Mouse (Mus musculus) liver, embryonic 14.5 days (tissue): ENCODE data around the gene Dolpp1. TPM values are rescaled to one million over a fixed set of nuclear protein-coding genes. Genes with fewer than 3 reads are reported as not detected.
"Not testable (repeated sequence)": the region's sequence is repeated elsewhere in the genome, so short reads cannot be mapped to it uniquely, and the experiment has no call there.

Source experiments
- ATAC-seq: fragments of 200-750 bp; cut with Nextera tagmentation; 2 replicates; pipeline ENCODE4 v1.8.0; 2017; ENCODE audit warnings: moderate number of reproducible peaks, mild to moderate bottlenecking, moderate library complexity; ENCODE audit not compliant: insufficient read depth
- DNase-seq, 3 experiments: peaks; one replicate each; pipeline ENCODE4 v3.0.0-alpha.2; 2012 to 2013; ENCODE audit warnings: low read depth in 3 of 3, low spot score in 3 of 3
- H3K27ac ChIP-seq: fragments of 300-500 bp; sonication (generic); 2 replicates; pipeline ENCODE4 v1.5.1; 2014; ENCODE audit warnings: moderate library complexity, mild to moderate bottlenecking, control low read depth, inconsistent platforms
- H3K27me3 ChIP-seq: fragments of 300-500 bp; sonication (generic); 2 replicates; pipeline ENCODE4 v1.6.1; 2014; ENCODE audit warnings: mild to moderate bottlenecking, low read length, moderate library complexity; ENCODE audit not compliant: control insufficient read depth, insufficient read depth
- H3K36me3 ChIP-seq: fragments of 300-500 bp; sonication (generic); replicated peaks from 2 replicates; pipeline ENCODE4 v1.6.1; 2014; ENCODE audit warnings: low read depth; ENCODE audit not compliant: control insufficient read depth, insufficient read depth
- H3K4me1 ChIP-seq, 2 experiments: fragments of 200-500 bp in 1 of 2; fragments of 300-500 bp in 1 of 2; sonication (generic) in 1 of 2; replicated peaks; 2 replicates each; pipeline ENCODE4 v1.6.1; 2012 to 2014; ENCODE audit warnings: antibody characterized with exemption in 1 of 2, inconsistent platforms in 1 of 2, low read length in 1 of 2; ENCODE audit not compliant: control insufficient read depth in 2 of 2, insufficient read depth in 2 of 2
- H3K4me2 ChIP-seq: fragments of 300-500 bp; sonication (generic); 2 replicates; pipeline ENCODE4 v1.6.1; 2014; ENCODE audit warnings: low read depth, mild to moderate bottlenecking, control low read depth, moderate library complexity
- H3K4me3 ChIP-seq, 2 experiments: fragments of 200-500 bp in 1 of 2; fragments of 300-500 bp in 1 of 2; sonication (generic) in 1 of 2; 2 replicates each; pipeline ENCODE4 v1.5.1; 2012 to 2014; ENCODE audit warnings: low read depth in 2 of 2, low read length in 2 of 2, mild to moderate bottlenecking in 2 of 2, control low read depth in 1 of 2, inconsistent platforms in 1 of 2, moderate library complexity in 1 of 2; ENCODE audit not compliant: insufficient read depth in 1 of 2
- H3K9ac ChIP-seq: fragments of 300-500 bp; sonication (generic); replicated peaks from 2 replicates; pipeline ENCODE4 v1.6.1; 2014; ENCODE audit warnings: mild to moderate bottlenecking, control low read depth, moderate library complexity
- H3K9me3 ChIP-seq: fragments of 300-500 bp; sonication (generic); 2 replicates; pipeline ENCODE4 v1.6.1; 2016; ENCODE audit warnings: low read length, mixed read lengths; ENCODE audit not compliant: control insufficient read depth
- CTCF ChIP-seq: IDR thresholded peaks from 2 replicates; pipeline ENCODE4 v1.5.1; 2016; ENCODE audit warnings: antibody characterized with exemption, low read depth, control low read depth
- EP300 ChIP-seq: IDR thresholded peaks from 2 replicates; pipeline ENCODE4 v1.6.1; 2016; ENCODE audit warnings: antibody characterized with exemption, low read depth
- WGBS: fragments of 180-500 bp; shearing (Covaris S2); extraction: QIAGEN DNeasy Blood & Tissue Kit; methylation state at CpG from one replicate; pipeline ENCODE4 v1.1.7; 2014; ENCODE audit not compliant: insufficient replicate concordance; 5-methylcytosine and 5-hydroxymethylcytosine counted together
- polyA plus RNA-seq, 2 experiments: library from polyadenylated mRNA; depleted of rRNA in 1 of 2; stranded (reverse) in 1 of 2; unstranded in 1 of 2; fragments of >200 nt; fragmentation: Nextera tagmentation in 1 of 2; extraction: Ambion mirVana in 1 of 2; gene quantifications; 2 replicates each; pipeline versions ENCODE4 v1.2.1 to v1.2.3; 2012 to 2014

Dolpp1 gene
- polyA plus RNA-seq, 2 experiments = 13.5 to 17.0 TPM

GRCm38 (mm10) chr2:30414681-30415080, 22.6 kb downstream of the Dolpp1 start:
- Histone ChIP-seq H3K27me3 (no peaks in the 10 kb centered on the region), H3K4me3 (peak overlapping the region; percentile 76 to 80), H3K9ac (peak overlapping the region; percentile 88), H3K4me1 (peaks cover 24 to 29% of the 10 kb centered on the region in 2 experiments), H3K27ac (peak overlapping the region; percentile 82), H3K9me3 (no peaks in the 10 kb centered on the region), H3K36me3 (peaks cover 11% of the 10 kb centered on the region), H3K4me2 (peak overlapping the region; percentile 90)
- DNase-seq (peak in 1 of 3 experiments; percentile 22), ATAC-seq (no peak)
- WGBS = 52% methylated on average over 5 of the region's 5 CpGs
- TF ChIP-seq EP300 (no peak), CTCF (no peak)

DNA sequence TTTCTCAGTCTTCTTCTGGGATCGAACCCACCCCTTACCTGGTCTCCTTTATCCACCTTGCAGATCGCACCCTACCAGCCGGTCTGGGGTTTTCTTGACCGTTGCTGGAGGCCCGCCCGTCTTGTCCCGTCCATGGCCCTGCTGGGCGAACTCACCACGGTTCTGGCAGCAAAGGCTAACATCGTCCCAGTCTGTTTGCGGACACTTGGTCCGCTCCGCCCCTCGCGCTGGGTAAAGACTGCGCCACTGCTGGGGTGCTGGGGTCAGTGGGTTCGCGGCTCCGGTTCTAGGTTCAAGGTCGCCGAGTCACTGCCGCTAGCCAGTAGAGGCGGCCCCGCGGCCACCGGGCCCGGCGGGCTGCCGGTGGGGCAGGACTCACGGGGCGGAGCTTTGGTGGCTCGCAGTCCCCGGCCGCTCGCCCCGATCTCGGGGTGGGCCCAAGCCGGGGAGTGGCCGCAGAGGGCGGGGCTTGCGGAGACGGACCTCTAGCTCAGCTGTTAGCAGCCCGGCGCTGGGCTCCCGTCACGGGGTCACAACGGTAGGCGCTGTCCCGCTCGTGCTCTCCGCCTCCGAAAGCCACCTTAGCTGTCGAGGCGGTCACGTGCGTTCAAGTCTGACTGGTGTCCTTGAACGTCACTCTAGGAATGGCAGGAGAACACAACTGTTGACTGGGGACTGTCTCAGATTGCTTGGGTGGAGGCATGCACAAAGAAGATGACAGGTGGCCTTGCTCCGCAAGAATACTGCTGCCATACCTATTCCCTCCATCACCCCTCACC, 23.3 kb downstream of the Dolpp1 start, which contains the start of gene Crat:
TSS of gene Crat (minus strand) at position 657 of the 779 bp plus-strand sequence.
- H3K27ac ChIP-seq = peak within 1 kb of the TSS; percentile 98
- H3K9ac ChIP-seq = peak within 1 kb of the TSS; percentile 88
- H3K9me3 ChIP-seq = no peaks in the 10 kb centered on the region
- WGBS = 1% methylated on average over 58 of the region's 58 CpGs
- H3K4me1 ChIP-seq = peaks cover 24 to 29% of the 10 kb centered on the region in 2 experiments
- DNase-seq (peak; percentile 80 to 83 (median 83)), ATAC-seq (peak; percentile 87)
- H3K36me3 ChIP-seq = peaks cover 9% of the 10 kb centered on the region
- TF ChIP-seq EP300 (no peak), CTCF (peak; percentile 5; the same call in 1 of the 2 replicates)
- no peaks in the 10 kb centered on the region for H3K27me3 ChIP-seq
- peak within 1 kb of the TSS; percentile 76 to 80 for H3K4me3 ChIP-seq
- peak within 1 kb of the TSS; percentile 90 for H3K4me2 ChIP-seq

DNA sequence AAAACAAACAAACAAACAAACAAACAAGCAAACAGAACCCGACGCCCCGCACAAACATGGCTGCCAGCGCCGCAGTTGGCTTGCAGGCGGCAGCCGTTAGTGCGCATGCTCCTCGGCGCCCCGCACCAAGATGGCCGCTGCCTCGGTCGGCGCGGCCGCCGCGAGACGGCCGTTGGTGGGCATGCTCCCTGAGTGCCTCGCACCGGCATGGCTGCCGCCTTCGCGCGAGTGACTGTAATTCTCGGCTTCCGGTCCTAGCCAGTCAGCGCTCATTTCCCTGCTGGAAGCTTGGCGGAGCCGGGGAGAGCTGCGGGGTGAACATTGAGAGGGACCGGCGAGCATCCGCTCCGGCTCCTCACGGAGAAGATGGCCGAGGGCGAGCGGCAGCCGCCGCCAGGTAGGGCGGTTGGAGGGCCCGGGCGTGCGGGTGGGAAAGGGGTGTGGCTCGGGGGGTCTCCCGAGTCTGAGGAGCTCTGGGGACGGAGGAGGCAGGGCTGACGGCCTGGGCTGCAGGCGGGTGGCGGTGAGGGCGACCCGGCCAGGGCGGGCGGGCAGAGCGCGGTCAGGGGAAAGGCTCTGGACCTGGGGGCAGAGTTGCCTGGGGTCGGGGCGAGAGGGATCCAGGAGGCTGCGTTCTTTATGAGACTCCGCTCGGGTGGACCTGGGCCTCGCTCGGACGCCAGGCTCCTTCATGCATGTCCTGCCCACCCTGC, 24.0 kb downstream of the Dolpp1 start, which contains the start of gene Ptpa:
TSS of gene Ptpa (plus strand) at position 104 of the 713 bp plus-strand sequence.
- no peak for TF ChIP-seq CTCF
- TF ChIP-seq EP300 = no peak; the same call in 1 of the 2 replicates
- Histone ChIP-seq H3K27me3 (no peaks in the 10 kb centered on the region), H3K27ac (peak within 1 kb of the TSS; percentile 98), H3K4me3 (peak within 1 kb of the TSS; percentile 76 to 80), H3K4me1 (peaks cover 24 to 29% of the 10 kb centered on the region in 2 experiments), H3K36me3 (peaks cover 9% of the 10 kb centered on the region), H3K4me2 (peak within 1 kb of the TSS; percentile 90), H3K9me3 (no peaks in the 10 kb centered on the region), H3K9ac (peak within 1 kb of the TSS; percentile 88)
- DNase-seq = peak; percentile 76 to 78 (median 77)
- WGBS = under 1% methylated on average over 67 of the region's 67 CpGs
- peak; percentile 76 for ATAC-seq

- WGBS = under 1% methylated on average over 7 of the region's 7 CpGs
- H3K4me1 ChIP-seq = peaks cover 24 to 29% of the 10 kb centered on the region in 2 experiments
- H3K27ac ChIP-seq = peak overlapping the region; percentile 98
- no peaks in the 10 kb centered on the region for H3K9me3 ChIP-seq
- ATAC-seq (no peak), DNase-seq (no peak)
- peaks cover 8% of the 10 kb centered on the region for H3K36me3 ChIP-seq
- H3K9ac ChIP-seq = peak overlapping the region; percentile 88
- peak overlapping the region; percentile 76 to 80 for H3K4me3 ChIP-seq
- TF ChIP-seq EP300 = no peak
- no peak for TF ChIP-seq CTCF
- no peaks in the 10 kb centered on the region for H3K27me3 ChIP-seq
- peak overlapping the region; percentile 90 for H3K4me2 ChIP-seq
Measured at GRCm38 (mm10) chr2:30416649-30416965, 24.6 kb downstream of the Dolpp1 start.

GRCm38 (mm10) chr2:30417154-30417553, 25.1 kb downstream of the Dolpp1 start:
- H3K9ac ChIP-seq = peak overlapping the region; percentile 88
- peak overlapping the region; percentile 98 for H3K27ac ChIP-seq
- 0 out of 2 replicates have a peak, but pooled peaks have one; percentile 31 for TF ChIP-seq CTCF
- H3K36me3 ChIP-seq, DNase-seq, H3K27me3 ChIP-seq, H3K9me3 ChIP-seq: not testable (repeated sequence)
- H3K4me1 ChIP-seq = peaks cover 24 to 29% of the 10 kb centered on the region in 2 experiments
- ATAC-seq = 0 out of 2 replicates have a peak, but pooled peaks have one; percentile 3
- peak overlapping the region; percentile 90 for H3K4me2 ChIP-seq
- 23% methylated on average over 6 of the region's 6 CpGs for WGBS
- peak overlapping the region; percentile 61 to 76 for H3K4me3 ChIP-seq
